Mouse (Mus musculus) limb, embryonic 11.5 days (tissue): ENCODE measurements around the gene Ch25h. TPM values are rescaled to one million over a fixed set of nuclear protein-coding genes. Genes with fewer than 3 reads are reported as not detected.
A peak's percentile ranks its signal among the peaks of the same experiment; 100 is the strongest.

Experiments used
- ATAC-seq: fragments of 200-750 bp; cut with Nextera tagmentation; 2 replicates; pipeline ENCODE4 v1.8.0; 2017; ENCODE audit warnings: low read depth; ENCODE audit not compliant: insufficient number of reproducible peaks, low FRiP score, low TSS enrichment
- DNase-seq: peaks from one replicate; pipeline ENCODE4 v3.0.0-alpha.2; 2015; ENCODE audit warnings: low spot score
- H3K27ac ChIP-seq: fragments of 300-500 bp; sonication (generic); replicated peaks from 2 replicates; pipeline ENCODE4 v1.5.1; 2014; ENCODE audit warnings: low read depth, mild to moderate bottlenecking, low read length
- H3K27me3 ChIP-seq: fragments of 300-500 bp; sonication (generic); 2 replicates; pipeline ENCODE4 v1.6.1; 2014; ENCODE audit warnings: mild to moderate bottlenecking, low read length, mixed read lengths; ENCODE audit not compliant: control insufficient read depth, insufficient read depth
- H3K36me3 ChIP-seq: fragments of 300-500 bp; sonication (generic); 2 replicates; pipeline ENCODE4 v1.6.1; 2014; ENCODE audit warnings: mild to moderate bottlenecking, low read length, moderate library complexity, mixed read lengths; ENCODE audit not compliant: control insufficient read depth, insufficient read depth
- H3K4me1 ChIP-seq: fragments of 300-500 bp; sonication (generic); 2 replicates; pipeline ENCODE4 v1.6.1; 2014; ENCODE audit warnings: low read length, mixed read lengths; ENCODE audit not compliant: control insufficient read depth, insufficient read depth
- H3K4me2 ChIP-seq: fragments of 300-500 bp; sonication (generic); 2 replicates; pipeline ENCODE4 v1.6.1; 2014; ENCODE audit warnings: low read depth, mild to moderate bottlenecking, moderate library complexity; ENCODE audit not compliant: severe bottlenecking
- H3K4me3 ChIP-seq: fragments of 300-500 bp; sonication (generic); 2 replicates; pipeline ENCODE4 v1.5.1; 2014; ENCODE audit warnings: low read depth, low read length
- H3K9ac ChIP-seq: fragments of 300-500 bp; sonication (generic); 2 replicates; pipeline ENCODE4 v1.6.1; 2014; ENCODE audit warnings: mild to moderate bottlenecking, low read length
- H3K9me3 ChIP-seq: fragments of 300-500 bp; sonication (generic); 2 replicates; pipeline ENCODE4 v1.6.1; 2016; ENCODE audit warnings: low read length; ENCODE audit not compliant: control insufficient read depth
- WGBS: fragments of 180-500 bp; shearing (Covaris S2); extraction: QIAGEN DNeasy Blood & Tissue Kit; methylation state at CpG from one replicate; pipeline ENCODE4 v1.1.7; 2014; 5-methylcytosine and 5-hydroxymethylcytosine counted together
- polyA plus RNA-seq: library from polyadenylated mRNA; unstranded; fragments of >200 nt; fragmentation: Nextera tagmentation; extraction: Ambion mirVana; gene quantifications from 2 replicates; pipeline ENCODE4 v1.2.1, GENCODE M21; 2014

Ch25h gene
- polyA plus RNA-seq: 2.5 and 2.7 TPM in 2 replicates

GRCm38 (mm10) chr19:34474991-34475971 lies at the start of gene Ch25h:
Gene Ch25h (minus strand): TSS chr19:34475164.
- WGBS: 1% methylated on average over 35 of the region's 35 CpGs
- Histone ChIP-seq H3K9me3 (no peaks in the 10 kb centered on the region), H3K4me2 (peak within 1 kb of the TSS; percentile 93), H3K36me3 (no peaks in the 10 kb centered on the region), H3K27ac (no peak within 1 kb of the TSS), H3K4me3 (peak within 1 kb of the TSS; percentile 51), H3K9ac (peak within 1 kb of the TSS; percentile 7; the same call in 1 of the 2 replicates), H3K4me1 (0 out of 2 replicates have a peak, but pooled peaks cover 7% of the 10 kb centered on the region), H3K27me3 (peaks cover 23% of the 10 kb centered on the region)
- DNase-seq (peak; percentile 71), ATAC-seq (peak; percentile 81)

- Histone ChIP-seq H3K9me3 (no peaks in the 10 kb centered on the region), H3K9ac (no peak overlapping the region), H3K4me2 (no peak overlapping the region), H3K27me3 (no peaks in the 10 kb centered on the region), H3K4me3 (no peak overlapping the region), H3K27ac (no peak overlapping the region), H3K36me3 (no peaks in the 10 kb centered on the region), H3K4me1 (0 out of 2 replicates have a peak, but pooled peaks cover 3% of the 10 kb centered on the region)
- ATAC-seq: no peak
- DNase-seq: no peak
- WGBS: 38% methylated on average over 9 of the region's 9 CpGs
Measured at GRCm38 (mm10) chr19:34524646-34525045, 49.7 kb upstream of the Ch25h start.

- ATAC-seq: no peak
- Histone ChIP-seq H3K9me3 (no peaks in the 10 kb centered on the region), H3K27ac (no peak overlapping the region), H3K4me2 (no peak overlapping the region), H3K27me3 (no peaks in the 10 kb centered on the region), H3K36me3 (no peaks in the 10 kb centered on the region), H3K9ac (no peak overlapping the region), H3K4me1 (0 out of 2 replicates have a peak, but pooled peaks cover 3% of the 10 kb centered on the region), H3K4me3 (no peak overlapping the region)
- no peak for DNase-seq
- WGBS: 89% methylated on average over 12 of the region's 12 CpGs
Measured at GRCm38 (mm10) chr19:34523106-34523725, 48.3 kb upstream of the Ch25h start.

- Histone ChIP-seq H3K4me2 (no peak overlapping the region), H3K9me3 (no peaks in the 10 kb centered on the region), H3K27ac (no peak overlapping the region), H3K27me3 (no peaks in the 10 kb centered on the region), H3K4me1 (0 out of 2 replicates have a peak, but pooled peaks cover 3% of the 10 kb centered on the region), H3K9ac (no peak overlapping the region), H3K36me3 (no peaks in the 10 kb centered on the region), H3K4me3 (no peak overlapping the region)
- ATAC-seq (no peak), DNase-seq (no peak)
- WGBS: 91% methylated on average over 1 of the region's 1 CpGs
Measured at GRCm38 (mm10) chr19:34521978-34522377, 47.0 kb upstream of the Ch25h start.

- Histone ChIP-seq H3K9me3 (no peaks in the 10 kb centered on the region), H3K4me1 (0 out of 2 replicates have a peak, but pooled peaks cover 3% of the 10 kb centered on the region), H3K4me3 (no peak overlapping the region), H3K9ac (no peak overlapping the region), H3K27ac (no peak overlapping the region), H3K27me3 (no peaks in the 10 kb centered on the region), H3K36me3 (no peaks in the 10 kb centered on the region), H3K4me2 (no peak overlapping the region)
- ATAC-seq (no peak), DNase-seq (no peak)
- 75% methylated on average over 2 of the region's 2 CpGs for WGBS
Measured at GRCm38 (mm10) chr19:34521361-34521760, 46.4 kb upstream of the Ch25h start.

- no peak overlapping the region for H3K4me2 ChIP-seq
Measured at GRCm38 (mm10) chr19:34520051-34520450, 45.1 kb upstream of the Ch25h start.

GRCm38 (mm10) chr19:34519646-34520045 lies 44.7 kb upstream of the Ch25h start:
- no peak for ATAC-seq
- H3K4me1 ChIP-seq: no peaks in the 10 kb centered on the region
- no peaks in the 10 kb centered on the region for H3K9me3 ChIP-seq
- DNase-seq: no peak
- no peaks in the 10 kb centered on the region for H3K36me3 ChIP-seq
- H3K27ac ChIP-seq: no peak overlapping the region
- no peaks in the 10 kb centered on the region for H3K27me3 ChIP-seq
- H3K4me3 ChIP-seq: no peak overlapping the region
- no peak overlapping the region for H3K9ac ChIP-seq
- no peak overlapping the region for H3K4me2 ChIP-seq
- WGBS: 85% methylated on average over 3 of the region's 3 CpGs

More at GRCm38 (mm10) chr19:34520051-34520450, 45.1 kb upstream of the Ch25h start:
- H3K27ac ChIP-seq: no peak overlapping the region
- no peaks in the 10 kb centered on the region for H3K9me3 ChIP-seq
- ATAC-seq: no peak
- 86% methylated on average over 4 of the region's 4 CpGs for WGBS
- no peaks in the 10 kb centered on the region for H3K36me3 ChIP-seq
- H3K4me1 ChIP-seq: 0 out of 2 replicates have a peak, but pooled peaks cover under 1% of the 10 kb centered on the region
- no peak overlapping the region for H3K9ac ChIP-seq
- no peak for DNase-seq
- no peaks in the 10 kb centered on the region for H3K27me3 ChIP-seq
- H3K4me3 ChIP-seq: no peak overlapping the region

- no peaks in the 10 kb centered on the region for H3K36me3 ChIP-seq
- H3K4me2 ChIP-seq: no peak overlapping the region
- no peaks in the 10 kb centered on the region for H3K27me3 ChIP-seq
- 59% methylated on average over 3 of the region's 3 CpGs for WGBS
- no peak overlapping the region for H3K9ac ChIP-seq
- H3K27ac ChIP-seq: no peak overlapping the region
- H3K4me3 ChIP-seq: no peak overlapping the region
- DNase-seq (no peak), ATAC-seq (no peak)
- no peaks in the 10 kb centered on the region for H3K9me3 ChIP-seq
- H3K4me1 ChIP-seq: no peaks in the 10 kb centered on the region
Measured at GRCm38 (mm10) chr19:34518786-34519185, 43.8 kb upstream of the Ch25h start.
